Mouse (Mus musculus) embryonic facial prominence, embryonic 15.5 days (tissue): ENCODE measurements around the gene Dlec1. TPM values are rescaled to one million over a fixed set of nuclear protein-coding genes. Genes with fewer than 3 reads are reported as not detected.

Source experiments
- ATAC-seq: fragments of 200-750 bp; cut with Nextera tagmentation; 2 replicates; pipeline ENCODE4 v1.8.0; 2017; ENCODE audit warnings: low read depth, moderate TSS enrichment; ENCODE audit not compliant: insufficient number of reproducible peaks, low FRiP score, low TSS enrichment
- H3K27ac ChIP-seq: fragments of 300-500 bp; sonication (generic); replicated peaks from 2 replicates; pipeline ENCODE4 v1.5.1; 2015; ENCODE audit warnings: mild to moderate bottlenecking, inconsistent platforms
- H3K27me3 ChIP-seq: fragments of 300-500 bp; sonication (generic); 2 replicates; pipeline ENCODE4 v1.6.1; 2015; ENCODE audit warnings: inconsistent platforms
- H3K36me3 ChIP-seq: fragments of 300-500 bp; sonication (generic); 2 replicates; pipeline ENCODE4 v1.6.1; 2015; ENCODE audit warnings: mild to moderate bottlenecking, inconsistent platforms
- H3K4me1 ChIP-seq: fragments of 300-500 bp; sonication (generic); 2 replicates; pipeline ENCODE4 v1.6.1; 2015; ENCODE audit warnings: inconsistent platforms
- H3K4me2 ChIP-seq: fragments of 300-500 bp; sonication (generic); replicated peaks from 2 replicates; pipeline ENCODE4 v1.6.1; 2015; ENCODE audit warnings: mild to moderate bottlenecking, inconsistent platforms
- H3K4me3 ChIP-seq: fragments of 300-500 bp; sonication (generic); replicated peaks from 2 replicates; pipeline ENCODE4 v1.5.1; 2015; ENCODE audit warnings: mild to moderate bottlenecking, inconsistent platforms
- H3K9ac ChIP-seq: fragments of 300-500 bp; sonication (generic); 2 replicates; pipeline ENCODE4 v1.6.1; 2015; ENCODE audit warnings: inconsistent platforms
- H3K9me3 ChIP-seq: fragments of 300-500 bp; sonication (generic); replicated peaks from 2 replicates; pipeline ENCODE4 v1.6.1; 2016; ENCODE audit warnings: inconsistent platforms
- WGBS: fragments of 180-500 bp; shearing (Covaris S2); methylation state at CpG from one replicate; pipeline ENCODE4 v1.1.7; 2015; 5-methylcytosine and 5-hydroxymethylcytosine counted together
- polyA plus RNA-seq: library from polyadenylated mRNA; unstranded; fragments of >200 nt; fragmentation: Nextera tagmentation; extraction: Ambion mirVana; gene quantifications from 2 replicates; pipeline ENCODE4 v1.2.1, GENCODE M21; 2015

Gene Dlec1
- polyA plus RNA-seq, 1 experiment from 2014 or later: 3.5 TPM

- H3K4me2 ChIP-seq: no peak overlapping the region
- no peaks in the 10 kb centered on the region for H3K36me3 ChIP-seq
- no peaks in the 10 kb centered on the region for H3K27me3 ChIP-seq
- WGBS: 61% methylated on average over 3 of the region's 3 CpGs
- H3K27ac ChIP-seq: no peak overlapping the region
- peaks cover 13% of the 10 kb centered on the region for H3K4me1 ChIP-seq
- ATAC-seq: 0 out of 2 replicates have a peak, but pooled peaks have one; percentile 31
- H3K9ac ChIP-seq: no peak overlapping the region
- H3K4me3 ChIP-seq: no peak overlapping the region
- H3K9me3 ChIP-seq: no peaks in the 10 kb centered on the region
Observed at GRCm38 (mm10) chr9:119110640-119111039, 8.4 kb downstream of the Dlec1 start.

- Histone ChIP-seq H3K4me1 (peaks cover 7% of the 10 kb centered on the region), H3K27me3 (no peaks in the 10 kb centered on the region), H3K27ac (no peak overlapping the region), H3K4me2 (no peak overlapping the region), H3K9me3 (no peaks in the 10 kb centered on the region), H3K36me3 (no peaks in the 10 kb centered on the region), H3K4me3 (no peak overlapping the region), H3K9ac (no peak overlapping the region)
- 81% methylated on average over 17 of the region's 17 CpGs for WGBS
- no peak for ATAC-seq
Observed at GRCm38 (mm10) chr9:119114911-119115310, 12.6 kb downstream of the Dlec1 start.

- ATAC-seq: no peak
- Histone ChIP-seq H3K36me3 (no peaks in the 10 kb centered on the region), H3K4me3 (no peak overlapping the region), H3K4me1 (no peaks in the 10 kb centered on the region), H3K27ac (no peak overlapping the region), H3K9ac (no peak overlapping the region), H3K4me2 (no peak overlapping the region), H3K27me3 (no peaks in the 10 kb centered on the region), H3K9me3 (no peaks in the 10 kb centered on the region)
- WGBS: 88% methylated on average over 19 of the region's 19 CpGs
Observed at GRCm38 (mm10) chr9:119119409-119120167, 17.3 kb downstream of the Dlec1 start.

GRCm38 (mm10) chr9:119120168-119120560 is 17.9 kb downstream of the Dlec1 start:
- no peaks in the 10 kb centered on the region for H3K36me3 ChIP-seq
- no peak overlapping the region for H3K4me2 ChIP-seq

GRCm38 (mm10) chr9:119122596-119123369 is 20.5 kb downstream of the Dlec1 start:
- H3K36me3 ChIP-seq: no peaks in the 10 kb centered on the region
- H3K4me3 ChIP-seq: no peak overlapping the region
- H3K9me3 ChIP-seq: no peaks in the 10 kb centered on the region
- no peak for ATAC-seq
- no peaks in the 10 kb centered on the region for H3K4me1 ChIP-seq
- H3K4me2 ChIP-seq: no peak overlapping the region
- H3K9ac ChIP-seq: no peak overlapping the region
- 69% methylated on average over 18 of the region's 18 CpGs for WGBS
- no peak overlapping the region for H3K27ac ChIP-seq
- H3K27me3 ChIP-seq: no peaks in the 10 kb centered on the region

More at GRCm38 (mm10) chr9:119120168-119120560, 17.9 kb downstream of the Dlec1 start:
- H3K4me1 ChIP-seq: no peaks in the 10 kb centered on the region
- 62% methylated on average over 3 of the region's 3 CpGs for WGBS
- no peaks in the 10 kb centered on the region for H3K9me3 ChIP-seq
- no peak overlapping the region for H3K27ac ChIP-seq
- no peaks in the 10 kb centered on the region for H3K27me3 ChIP-seq
- no peak overlapping the region for H3K9ac ChIP-seq
- ATAC-seq: no peak
- H3K4me3 ChIP-seq: no peak overlapping the region

GRCm38 (mm10) chr9:119128436-119129181 is 26.3 kb downstream of the Dlec1 start:
- Histone ChIP-seq H3K27me3 (no peaks in the 10 kb centered on the region), H3K4me2 (no peak overlapping the region), H3K4me3 (no peak overlapping the region), H3K4me1 (no peaks in the 10 kb centered on the region), H3K9ac (no peak overlapping the region), H3K9me3 (no peaks in the 10 kb centered on the region), H3K36me3 (no peaks in the 10 kb centered on the region), H3K27ac (no peak overlapping the region)
- 71% methylated on average over 12 of the region's 12 CpGs for WGBS
- no peak for ATAC-seq

GRCm38 (mm10) chr9:119130692-119131091 is 28.4 kb downstream of the Dlec1 start:
- Histone ChIP-seq H3K27ac (no peak overlapping the region), H3K27me3 (no peaks in the 10 kb centered on the region), H3K4me3 (no peak overlapping the region), H3K9me3 (no peaks in the 10 kb centered on the region), H3K9ac (no peak overlapping the region), H3K36me3 (no peaks in the 10 kb centered on the region), H3K4me1 (no peaks in the 10 kb centered on the region), H3K4me2 (no peak overlapping the region)
- WGBS: 55% methylated on average over 5 of the region's 5 CpGs
- ATAC-seq: no peak

- Histone ChIP-seq H3K9ac (no peak overlapping the region), H3K4me1 (no peaks in the 10 kb centered on the region), H3K27me3 (no peaks in the 10 kb centered on the region), H3K4me2 (no peak overlapping the region), H3K4me3 (no peak overlapping the region), H3K27ac (no peak overlapping the region), H3K9me3 (no peaks in the 10 kb centered on the region), H3K36me3 (no peaks in the 10 kb centered on the region)
- 82% methylated on average over 2 of the region's 2 CpGs for WGBS
- ATAC-seq: no peak
Observed at GRCm38 (mm10) chr9:119138836-119139235, 36.6 kb downstream of the Dlec1 start.

GRCm38 (mm10) chr9:119142066-119142465 is 39.8 kb downstream of the Dlec1 start:
- no peaks in the 10 kb centered on the region for H3K27me3 ChIP-seq
- H3K4me3 ChIP-seq: no peak overlapping the region
- no peak overlapping the region for H3K27ac ChIP-seq
- no peaks in the 10 kb centered on the region for H3K9me3 ChIP-seq
- WGBS: 74% methylated on average over 5 of the region's 5 CpGs
- no peak for ATAC-seq
- H3K4me2 ChIP-seq: no peak overlapping the region
- no peaks in the 10 kb centered on the region for H3K4me1 ChIP-seq
- no peaks in the 10 kb centered on the region for H3K36me3 ChIP-seq
- H3K9ac ChIP-seq: no peak overlapping the region

- no peak for ATAC-seq
- H3K36me3 ChIP-seq: no peaks in the 10 kb centered on the region
- WGBS: 67% methylated on average over 9 of the region's 9 CpGs
- no peaks in the 10 kb centered on the region for H3K9me3 ChIP-seq
- no peak overlapping the region for H3K27ac ChIP-seq
- H3K4me3 ChIP-seq: no peak overlapping the region
- H3K9ac ChIP-seq: no peak overlapping the region
- H3K27me3 ChIP-seq: no peaks in the 10 kb centered on the region
- H3K4me1 ChIP-seq: no peaks in the 10 kb centered on the region
- H3K4me2 ChIP-seq: no peak overlapping the region
Observed at GRCm38 (mm10) chr9:119143372-119143771, 41.1 kb downstream of the Dlec1 start.

- no peak overlapping the region for H3K9ac ChIP-seq
- no peak overlapping the region for H3K4me2 ChIP-seq
- no peaks in the 10 kb centered on the region for H3K27me3 ChIP-seq
- ATAC-seq: no peak
- H3K36me3 ChIP-seq: no peaks in the 10 kb centered on the region
- no peak overlapping the region for H3K4me3 ChIP-seq
- 84% methylated on average over 8 of the region's 8 CpGs for WGBS
- H3K4me1 ChIP-seq: no peaks in the 10 kb centered on the region
- H3K27ac ChIP-seq: no peak overlapping the region
- no peaks in the 10 kb centered on the region for H3K9me3 ChIP-seq
Observed at GRCm38 (mm10) chr9:119144696-119145095, 42.4 kb downstream of the Dlec1 start.
